Mouse (Mus musculus) layer of hippocampus, adult 6 months (tissue): ENCODE data around the gene Adgrg1. TPM values are rescaled to one million over a fixed set of nuclear protein-coding genes. Genes with fewer than 3 reads are reported as not detected.

ENCODE experiments used
- long read RNA-seq, 2 experiments: library from polyadenylated mRNA; unstranded; transcript quantifications; one replicate each; pipeline ENCODE4 v2.0.0; 2019 to 2020
- polyA plus RNA-seq: library from polyadenylated mRNA; unstranded; fragments of <200 nt; fragmentation: Nextera tagmentation; gene quantifications from 2 replicates; pipeline ENCODE4 v1.2.3, GENCODE M21; 2021

The Adgrg1 gene
- polyA plus RNA-seq, result 34.8 and 50.8 TPM in 2 replicates
- long read RNA-seq, experiment 1, partial matches to known transcripts, result 7 of 23 reads
- long read RNA-seq, experiment 1, other reads (novel, unspliced or antisense), result 13 of 23 reads
- long read RNA-seq, experiment 2, transcript Adgrg1-201 (14 exons, 3,574 nt), result major isoform, 42 of 125 reads
- long read RNA-seq, experiment 2, partial matches to known transcripts, result 22 of 125 reads
- long read RNA-seq, experiment 2, other reads (novel, unspliced or antisense), result 58 of 125 reads

GRCm38 (mm10) chr8:94974467-94975165 is at the start of gene Adgrg1:
Gene Adgrg1 (plus strand): TSS chr8:94974751.

GRCm38 (mm10) chr8:95017451-95017850 is 42.9 kb downstream of the Adgrg1 start, which contains the start of gene Adgrg3:
Gene Adgrg3 (plus strand): TSS chr8:95017692.

GRCm38 (mm10) chr8:95054927-95055510 is 80.5 kb downstream of the Adgrg1 start, which contains the start of gene Drc7:
Gene Drc7 (plus strand): TSS chr8:95055103.

Other genes starting within 250 kb of the Adgrg1 start
- gene Ccl22, start 229.2 kb upstream of the Adgrg1 start, polyA plus RNA-seq, result 0.06 and 0.14 TPM in 2 replicates
- 391 and 504 TPM in 2 replicates for gene Cx3cl1, start 202.7 kb upstream of the Adgrg1 start, polyA plus RNA-seq
- 1.9 and 2.8 TPM in 2 replicates for gene Ccl17, start 164.3 kb upstream of the Adgrg1 start, polyA plus RNA-seq
- 65.1 and 67.2 TPM in 2 replicates for gene Coq9, start 136.4 kb upstream of the Adgrg1 start, polyA plus RNA-seq
- gene Ciapin1, start 136.4 kb upstream of the Adgrg1 start, polyA plus RNA-seq, result 33.6 and 34.4 TPM in 2 replicates
- 155 and 156 TPM in 2 replicates for gene Polr2c, start 117.3 kb upstream of the Adgrg1 start, polyA plus RNA-seq
- 6.1 and 7.5 TPM in 2 replicates for gene Dok4, start 98.4 kb upstream of the Adgrg1 start, polyA plus RNA-seq
- 1.6 and 2.5 TPM in 2 replicates for gene Ccdc102a, start 56.7 kb upstream of the Adgrg1 start, polyA plus RNA-seq
- gene Adgrg5, start 51.1 kb upstream of the Adgrg1 start, polyA plus RNA-seq, result not detected in 2 replicates
- gene Adgrg3, start 42.9 kb downstream of the Adgrg1 start, polyA plus RNA-seq, result not detected in 2 replicates
- gene Drc7, start 80.4 kb downstream of the Adgrg1 start, polyA plus RNA-seq, result 0.67 and 5.8 TPM in 2 replicates
- 22.7 and 23.8 TPM in 2 replicates for gene Katnb1, start 106.4 kb downstream of the Adgrg1 start, polyA plus RNA-seq
- 12.0 and 13.0 TPM in 2 replicates for gene Kifc3, start 228.1 kb downstream of the Adgrg1 start, polyA plus RNA-seq